Mouse (Mus musculus) kidney, adult 2 months (tissue): ENCODE results near the gene Ggt5. TPM values are rescaled to one million over a fixed set of nuclear protein-coding genes. Genes with fewer than 3 reads are reported as not detected.

Experiments used
- DNase-seq: peaks from one replicate; pipeline ENCODE4 v3.0.0; 2021
- H3K27ac ChIP-seq: fragments of 200-500 bp; 2 replicates; pipeline ENCODE4 v1.5.1; 2012; ENCODE audit warnings: low read depth, low read length, control low read depth, inconsistent platforms; ENCODE audit not compliant: insufficient read depth
- H3K27me3 ChIP-seq: fragments of 200-500 bp; replicated peaks from 2 replicates; pipeline ENCODE4 v1.6.1; 2012; ENCODE audit warnings: mild to moderate bottlenecking, moderate library complexity, low read length, inconsistent platforms; ENCODE audit not compliant: control insufficient read depth, insufficient read depth
- H3K36me3 ChIP-seq: fragments of 200-500 bp; 2 replicates; pipeline ENCODE4 v1.6.1; 2012; ENCODE audit warnings: mild to moderate bottlenecking, moderate library complexity, low read length, inconsistent platforms; ENCODE audit not compliant: control insufficient read depth, insufficient read depth
- H3K4me1 ChIP-seq: fragments of 200-500 bp; 2 replicates; pipeline ENCODE4 v1.6.1; 2011; ENCODE audit warnings: low read length; ENCODE audit not compliant: control insufficient read depth, insufficient read depth
- H3K4me3 ChIP-seq: fragments of 200-500 bp; 2 replicates; pipeline ENCODE4 v1.5.1; 2011; ENCODE audit warnings: mild to moderate bottlenecking, low read depth, low read length, control low read depth; ENCODE audit not compliant: insufficient read depth
- CTCF ChIP-seq: fragments of 200-500 bp; conservative IDR thresholded peaks from 2 replicates; pipeline ENCODE4 v1.5.1; 2011; ENCODE audit warnings: low read depth, mild to moderate bottlenecking, control low read depth, low read length, moderate library complexity, mixed read lengths; ENCODE audit not compliant: insufficient read depth, insufficient read length
- POLR2A ChIP-seq: fragments of 200-500 bp; IDR thresholded peaks from one replicate; pipeline ENCODE4 v1.6.1; 2011; ENCODE audit warnings: low read depth, low read length, control low read depth
- WGBS: fragments of 180-500 bp; shearing (Covaris S2); methylation state at CpG from one replicate; pipeline ENCODE4 v1.1.7; 2018; 5-methylcytosine and 5-hydroxymethylcytosine counted together
- polyA plus RNA-seq: library from polyadenylated mRNA; depleted of rRNA; stranded (reverse); fragments of >200 nt; gene quantifications from 2 replicates; pipeline ENCODE4 v1.2.3, GENCODE M21; 2012

Gene Ggt5
- polyA plus RNA-seq, 1 experiment, result 48.3 TPM

DNA sequence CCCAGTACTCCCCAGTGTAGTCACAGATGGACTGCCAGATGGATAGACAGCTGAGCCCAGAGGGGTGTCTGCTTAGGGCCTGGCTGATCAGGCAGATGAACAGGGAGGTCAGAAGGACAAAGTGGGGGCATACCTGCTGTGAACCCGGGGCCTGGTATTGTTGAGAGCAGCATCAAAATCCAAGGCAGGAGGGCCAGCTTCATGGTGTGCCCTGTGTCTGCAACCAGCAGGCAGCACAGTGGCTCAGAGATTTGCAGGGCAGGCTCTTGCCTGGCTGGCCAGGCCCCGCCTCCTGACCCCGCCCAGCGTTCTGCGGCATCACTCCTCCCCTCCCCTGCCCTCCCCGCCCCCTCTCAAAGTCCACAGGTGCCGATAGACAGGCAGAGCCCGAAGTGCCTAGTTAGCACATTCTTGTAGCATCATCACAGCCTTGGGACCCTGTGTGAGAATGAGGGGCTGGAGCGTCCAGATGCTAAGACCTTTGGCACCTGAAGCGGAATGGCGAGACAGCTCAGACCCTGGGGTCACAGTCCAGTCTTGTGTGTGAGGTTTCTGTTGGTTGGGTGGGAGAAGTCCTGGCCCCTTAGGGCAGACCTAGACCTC lies 54.7 kb downstream of the Ggt5 start, which contains the start of gene Susd2:
Susd2 (minus strand) TSS at position 268 of the 603 bp plus-strand sequence.
- H3K27me3 ChIP-seq, result no peaks in the 10 kb centered on the region
- H3K27ac ChIP-seq, result peak within 1 kb of the TSS; percentile 62
- DNase-seq, result peak; percentile 95
- peak; percentile 85 for TF ChIP-seq POLR2A
- no peak for TF ChIP-seq CTCF
- no peaks in the 10 kb centered on the region for H3K36me3 ChIP-seq
- H3K4me3 ChIP-seq, result peak within 1 kb of the TSS; percentile 40; the same call in 1 of the 2 replicates
- 9% methylated on average over 11 of the region's 11 CpGs for WGBS
- peaks cover 7% of the 10 kb centered on the region; the same call in 1 of the 2 replicates for H3K4me1 ChIP-seq

DNA sequence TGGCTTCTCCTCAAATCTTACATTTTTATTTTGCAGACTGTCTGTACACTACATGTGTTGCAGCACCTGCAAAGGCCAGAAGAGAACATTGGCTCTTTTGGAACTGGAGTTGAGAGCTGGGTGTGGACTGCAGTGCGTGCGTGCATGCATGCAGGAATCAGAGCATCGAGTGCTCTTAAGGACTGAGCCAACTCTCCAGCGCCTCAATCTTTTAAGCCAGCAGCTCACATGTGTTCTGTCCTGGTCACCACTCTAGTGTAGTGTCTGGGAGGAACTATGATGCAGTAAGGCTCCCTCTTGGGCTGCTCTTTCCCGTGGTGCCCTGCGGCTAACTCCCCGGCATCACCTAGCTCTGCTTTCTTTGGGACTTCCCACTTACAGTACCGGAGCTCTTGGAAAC lies 56.5 kb downstream of the Ggt5 start:
- no peak for DNase-seq
- WGBS, result 88% methylated on average over 8 of the region's 8 CpGs
- Histone ChIP-seq H3K27ac (no peak overlapping the region), H3K4me3 (no peak overlapping the region), H3K36me3 (no peaks in the 10 kb centered on the region), H3K4me1 (peaks cover 7% of the 10 kb centered on the region; the same call in 1 of the 2 replicates), H3K27me3 (no peaks in the 10 kb centered on the region)
- no peak for TF ChIP-seq CTCF

DNA sequence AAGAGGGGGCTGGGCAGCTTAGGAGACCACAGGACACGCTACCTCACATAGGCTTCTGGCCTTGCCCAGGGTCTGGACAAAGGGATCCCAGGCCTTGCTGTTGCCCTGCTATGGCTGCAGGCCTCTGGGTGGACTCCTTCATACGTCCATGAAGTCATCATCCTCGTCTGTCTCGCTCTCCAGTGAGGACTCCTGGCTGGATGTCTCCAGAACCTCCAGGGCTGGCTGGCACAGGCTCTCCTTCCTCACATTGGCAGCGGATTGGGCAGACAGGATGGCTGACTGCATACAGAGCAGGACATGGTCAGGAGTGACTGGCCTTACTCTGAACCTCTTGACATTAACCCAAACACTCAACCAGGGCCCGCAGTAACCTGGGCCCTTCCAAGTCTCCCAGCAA lies 57.3 kb downstream of the Ggt5 start:
- Histone ChIP-seq H3K27me3 (no peaks in the 10 kb centered on the region), H3K27ac (no peak overlapping the region), H3K4me3 (no peak overlapping the region), H3K36me3 (no peaks in the 10 kb centered on the region), H3K4me1 (peaks cover 7% of the 10 kb centered on the region; the same call in 1 of the 2 replicates)
- WGBS, result 94% methylated on average over 6 of the region's 6 CpGs
- TF ChIP-seq CTCF, result no peak
- TF ChIP-seq POLR2A, result no peak
- DNase-seq, result no peak

DNA sequence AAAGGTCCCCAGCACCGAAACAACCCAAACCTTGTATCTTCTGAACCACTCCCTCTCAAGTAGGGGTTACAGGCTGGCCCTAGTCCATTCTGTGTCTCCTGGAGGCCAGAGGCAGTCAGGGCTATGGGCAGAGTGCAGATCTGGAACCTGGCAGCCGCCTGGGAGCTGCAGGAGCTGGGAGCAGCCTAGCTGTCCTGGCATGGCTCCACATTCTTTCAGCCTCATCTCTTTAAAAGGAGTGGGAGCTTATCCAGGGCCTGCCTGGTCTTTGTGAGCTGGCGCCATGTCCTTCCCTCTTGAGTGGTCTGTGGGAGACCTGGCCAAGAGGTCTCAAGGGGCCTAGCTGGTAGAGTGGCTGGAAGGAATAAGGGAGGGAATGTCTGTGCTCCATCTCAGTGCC lies 58.2 kb downstream of the Ggt5 start:
- 0 out of 2 replicates have a peak overlapping the region, but pooled peaks have one; percentile 7 for H3K27ac ChIP-seq
- no peaks in the 10 kb centered on the region for H3K27me3 ChIP-seq
- no peak for TF ChIP-seq POLR2A
- no peak for TF ChIP-seq CTCF
- no peak overlapping the region for H3K4me3 ChIP-seq
- H3K36me3 ChIP-seq, result no peaks in the 10 kb centered on the region
- H3K4me1 ChIP-seq, result peaks cover 12% of the 10 kb centered on the region; the same call in 1 of the 2 replicates
- 54% methylated on average over 3 of the region's 3 CpGs for WGBS
- peak; percentile 92 for DNase-seq

DNA sequence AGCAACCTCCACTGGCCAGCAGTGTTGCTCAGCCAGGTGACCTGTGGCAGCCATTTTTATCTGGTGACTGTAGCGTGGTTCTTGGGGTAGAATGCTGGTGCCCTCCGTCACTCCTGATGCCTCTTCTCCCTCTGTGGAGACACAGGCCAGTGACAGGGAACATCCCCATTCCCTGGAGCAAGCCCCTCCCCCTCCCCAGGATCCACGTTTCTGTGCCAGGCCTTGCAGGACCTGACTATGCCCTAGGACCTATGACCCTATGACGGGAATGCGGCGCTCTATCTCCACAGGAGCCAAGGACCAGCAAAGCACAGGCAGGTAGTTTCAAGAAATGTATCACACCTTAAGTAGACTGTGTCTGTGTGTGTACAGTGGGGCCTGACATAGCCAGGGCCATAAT lies 59.0 kb downstream of the Ggt5 start:
- Histone ChIP-seq H3K36me3 (no peaks in the 10 kb centered on the region), H3K27ac (no peak overlapping the region), H3K4me3 (no peak overlapping the region), H3K4me1 (peaks cover 8% of the 10 kb centered on the region; the same call in 1 of the 2 replicates), H3K27me3 (no peaks in the 10 kb centered on the region)
- 61% methylated on average over 6 of the region's 6 CpGs for WGBS
- TF ChIP-seq POLR2A (no peak), CTCF (no peak)
- peak; percentile 47 for DNase-seq

DNA sequence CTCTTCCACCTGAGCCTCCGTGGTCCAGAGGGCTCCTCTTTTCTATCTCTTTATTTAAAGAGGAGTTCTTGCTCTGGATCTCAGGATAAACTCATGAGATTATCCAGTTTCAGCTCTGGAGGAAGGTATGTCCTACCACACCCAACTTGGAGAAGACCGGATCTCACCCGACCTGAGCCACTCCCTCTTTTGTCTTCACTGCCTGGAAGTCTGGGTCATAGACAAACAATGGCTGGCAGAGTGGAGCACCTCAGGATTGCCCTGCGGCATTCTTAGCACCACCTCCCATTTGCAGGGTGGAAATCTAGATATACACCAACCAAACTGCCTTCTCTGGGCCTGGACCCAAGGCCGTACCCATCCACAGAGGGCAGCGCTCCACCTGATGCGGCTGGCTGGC lies 59.9 kb downstream of the Ggt5 start:
- Histone ChIP-seq H3K4me1 (peaks cover 8% of the 10 kb centered on the region; the same call in 1 of the 2 replicates), H3K27ac (no peak overlapping the region), H3K4me3 (no peak overlapping the region), H3K27me3 (no peaks in the 10 kb centered on the region), H3K36me3 (no peaks in the 10 kb centered on the region)
- WGBS, result 83% methylated on average over 7 of the region's 7 CpGs
- DNase-seq, result no peak
- TF ChIP-seq CTCF (no peak), POLR2A (no peak)

DNA sequence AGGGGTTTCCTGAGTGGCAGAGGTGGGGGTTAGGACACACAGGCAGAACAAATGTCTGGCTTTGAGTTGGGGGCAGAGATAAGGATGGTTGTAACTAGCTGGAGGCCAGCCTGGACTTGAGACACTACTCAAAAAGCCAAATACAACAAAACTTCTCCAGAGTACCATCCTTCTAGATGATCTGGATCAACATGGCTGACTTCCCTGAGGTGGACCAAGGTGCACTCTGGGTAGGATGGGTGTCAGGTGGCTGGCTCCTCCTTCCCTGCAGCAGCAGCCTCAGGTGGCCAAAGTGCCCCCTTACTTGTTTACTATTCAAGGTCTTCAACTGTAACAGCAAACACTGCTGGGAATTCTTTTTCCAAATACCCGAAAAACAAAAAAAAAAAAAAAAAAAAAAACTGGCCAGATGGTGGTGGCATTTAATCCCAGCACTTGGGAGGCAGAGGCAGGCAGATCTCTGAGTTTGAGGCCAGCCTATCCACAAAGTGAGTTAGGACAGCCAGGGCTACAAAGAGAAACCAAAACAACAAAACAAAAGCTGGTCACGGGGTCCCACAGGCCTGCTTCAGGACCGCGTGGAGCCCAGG lies 60.4 kb downstream of the Ggt5 start:
- H3K36me3 ChIP-seq, result no peaks in the 10 kb centered on the region
- 92% methylated on average over 4 of the region's 4 CpGs for WGBS
- no peak for DNase-seq
- no peak overlapping the region for H3K4me3 ChIP-seq
- TF ChIP-seq CTCF, result no peak
- no peak for TF ChIP-seq POLR2A
- peaks cover 7% of the 10 kb centered on the region; the same call in 1 of the 2 replicates for H3K4me1 ChIP-seq
- no peak overlapping the region for H3K27ac ChIP-seq
- no peaks in the 10 kb centered on the region for H3K27me3 ChIP-seq
